Mouse (Mus musculus): ENCODE measurements around the gene Wdr53.

- TF ChIP-seq CTCF (IDR thresholded peaks at IDR 0.05; ENCODE audit: low read depth) (no peak), EP300 (optimal IDR thresholded peaks at IDR 0.05) (no peak)
Observed at GRCm38 (mm10) chr16:32303046-32303445, 56.0 kb downstream of the Wdr53 start.
